16 mouse cellular contexts compared by ENCODE assay signal in genomic region chr4:12658594-12658993, GRCm38 (mm10).
A peak's percentile ranks its signal among the peaks of the same experiment; 100 is the strongest.
DNase-seq lines count a peak whose midpoint lies in the region; ATAC-seq lines count a peak whose summit lies in the region.
"Had no signal": no experiment of that assay in that cellular context is flagged by ENCODE, and none has a peak within 500 bp of the region (broad histone marks: within the 10 kb centered on the region; RNA-seq: fewer than 3 reads in every experiment).

No protein-coding gene starts in this region.

- H3K36me3 ChIP-seq in embryonic facial prominence, embryonic 14.5 days (ENCODE audit: control insufficient read depth, insufficient read depth, low read length): no peaks in the 10 kb centered on the region
- no peaks in the 10 kb centered on the region for H3K36me3 ChIP-seq in neural tube, embryonic 11.5 days (ENCODE audit: control insufficient read depth, insufficient read depth, low read length)
- H3K36me3 ChIP-seq: hindbrain, embryonic 15.5 days; liver, embryonic 12.5 days; neural tube, embryonic 13.5 days; stomach, embryonic 15.5 days had no signal

- H3K27me3 ChIP-seq in embryonic facial prominence, embryonic 14.5 days (replicated peaks; ENCODE audit: control insufficient read depth, insufficient read depth, low read length): no peaks in the 10 kb centered on the region
- no peaks in the 10 kb centered on the region for H3K27me3 ChIP-seq in neural tube, embryonic 11.5 days (ENCODE audit: control insufficient read depth, insufficient read depth, low read length)
- H3K27me3 ChIP-seq: hindbrain, embryonic 15.5 days; liver, embryonic 12.5 days; neural tube, embryonic 13.5 days; stomach, embryonic 15.5 days had no signal

- H3K27ac ChIP-seq in embryonic facial prominence, embryonic 14.5 days (replicated peaks; ENCODE audit: low read depth, low read length): no peak overlapping the region
- no peak overlapping the region for H3K27ac ChIP-seq in neural tube, embryonic 11.5 days (ENCODE audit: low read depth, low read length)
- H3K27ac ChIP-seq: hindbrain, embryonic 15.5 days; liver, embryonic 12.5 days; stomach, embryonic 15.5 days had no signal

- no peaks in the 10 kb centered on the region for H3K9me3 ChIP-seq in embryonic facial prominence, embryonic 14.5 days (ENCODE audit: control insufficient read depth, low read length)
- no peaks in the 10 kb centered on the region for H3K9me3 ChIP-seq in neural tube, embryonic 11.5 days (ENCODE audit: control insufficient read depth, low read length)
- H3K9me3 ChIP-seq: hindbrain, embryonic 15.5 days; liver, embryonic 12.5 days; neural tube, embryonic 13.5 days; stomach, embryonic 15.5 days had no signal

- WGBS in embryonic facial prominence, embryonic 14.5 days: 29% methylated on average over 6 of the region's 6 CpGs
- WGBS in neural tube, embryonic 11.5 days: 15% methylated on average over 6 of the region's 6 CpGs

- ATAC-seq in embryonic facial prominence, embryonic 14.5 days (ENCODE audit: low read depth): no peak
- ATAC-seq in neural tube, embryonic 11.5 days (ENCODE audit: insufficient read depth, low FRiP score, low TSS enrichment): peak; percentile 45; the same call in 1 of the 2 replicates
- ATAC-seq: CD4-positive, CD25-positive, alpha-beta regulatory T cell, adult 4 months; liver, embryonic 12.5 days; lung, postnatal 0 days had no signal

- H3K4me1 ChIP-seq in embryonic facial prominence, embryonic 14.5 days (ENCODE audit: control insufficient read depth, insufficient read depth, low read length): no peaks in the 10 kb centered on the region
- peaks cover 3% of the 10 kb centered on the region; the same call in 1 of the 2 replicates for H3K4me1 ChIP-seq in neural tube, embryonic 11.5 days (ENCODE audit: control insufficient read depth, insufficient read depth, low read length)
- H3K4me1 ChIP-seq: liver, embryonic 12.5 days had no signal

- no peak overlapping the region for H3K9ac ChIP-seq in embryonic facial prominence, embryonic 14.5 days (ENCODE audit: low read depth, low read length)
- H3K9ac ChIP-seq in neural tube, embryonic 11.5 days (ENCODE audit: low read length): no peak overlapping the region
- H3K9ac ChIP-seq: hindbrain, embryonic 15.5 days; liver, embryonic 12.5 days; neural tube, embryonic 13.5 days; stomach, embryonic 15.5 days had no signal

- intact Hi-C loops in left cerebral cortex, postnatal 4 days (cut with DNase I): no loop called here
- intact Hi-C loops in left cerebral cortex, postnatal 14 days (cut with DNase I): no loop called here

- no peak overlapping the region for H3K4me2 ChIP-seq in embryonic facial prominence, embryonic 14.5 days (ENCODE audit: low read depth, low read length)
- H3K4me2 ChIP-seq in neural tube, embryonic 11.5 days (ENCODE audit: low read depth): no peak overlapping the region
- H3K4me2 ChIP-seq: hindbrain, embryonic 15.5 days; liver, embryonic 12.5 days; neural tube, embryonic 13.5 days; stomach, embryonic 15.5 days had no signal

- DNase-seq in left cerebral cortex, postnatal 4 days: peak; percentile 45
- no peak for DNase-seq in left cerebral cortex, postnatal 14 days (ENCODE audit: low spot score in 2 of 2)
- DNase-seq in embryo, embryonic 10 days (ENCODE audit: low spot score): peak; percentile 67
- DNase-seq in embryonic facial prominence, embryonic 14.5 days (ENCODE audit: low spot score): peak; percentile 19
- DNase-seq in neural tube, embryonic 11.5 days (ENCODE audit: low spot score): peak; percentile 53
- no peak for DNase-seq in spleen, postnatal 4 days (ENCODE audit: low spot score in 2 of 2)
- no peak for DNase-seq in cerebellum, adult 9-11 months
- DNase-seq: adrenal gland, postnatal 14 days; kidney, adult 2 months; kidney, postnatal 25 days had no signal

- H3K4me3 ChIP-seq in embryonic facial prominence, embryonic 14.5 days (ENCODE audit: low read depth, low read length): no peak overlapping the region
- H3K4me3 ChIP-seq in neural tube, embryonic 11.5 days (ENCODE audit: low read depth, low read length): no peak overlapping the region
- H3K4me3 ChIP-seq: hindbrain, embryonic 15.5 days; liver, embryonic 12.5 days; neural tube, embryonic 13.5 days; stomach, embryonic 15.5 days had no signal

Comparison
In these comparisons a context has a peak if more than half of its experiments do, and no peak if none do; other contexts are left out.
1. DNase-seq: peak in left cerebral cortex, postnatal 4 days (single experiment), embryo, embryonic 10 days (single experiment), embryonic facial prominence, embryonic 14.5 days (single experiment) and neural tube, embryonic 11.5 days (single experiment); none in left cerebral cortex, postnatal 14 days (0 of 2), spleen, postnatal 4 days (0 of 2) and cerebellum, adult 9-11 months (single experiment).